Mouse (Mus musculus): Measurements from ENCODE around the gene Sgsm2.

The Sgsm2 gene

DNA sequence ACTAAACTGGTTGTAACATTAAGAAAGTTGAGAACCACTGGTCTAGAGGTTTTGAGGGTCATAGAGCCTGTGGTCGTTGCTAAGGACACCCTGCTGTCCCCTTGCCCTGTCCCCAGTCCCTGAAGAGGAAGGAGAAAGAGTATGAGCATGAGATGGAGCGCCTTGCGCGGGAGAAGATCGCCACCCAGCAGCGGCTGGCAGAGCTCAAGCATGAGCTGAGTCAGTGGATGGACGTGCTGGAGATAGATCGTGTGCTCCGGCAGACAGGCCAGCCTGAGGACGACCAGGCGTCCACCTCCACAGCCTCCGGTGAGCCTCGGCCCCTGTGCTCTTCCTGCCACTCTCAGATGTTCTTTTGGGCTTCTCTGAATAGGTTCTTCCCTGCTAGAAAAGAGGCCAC, 54.8 kb downstream of the Sgsm2 start:
- no peak for DNase-seq (ENCODE audit: low read depth, low spot score)

DNA sequence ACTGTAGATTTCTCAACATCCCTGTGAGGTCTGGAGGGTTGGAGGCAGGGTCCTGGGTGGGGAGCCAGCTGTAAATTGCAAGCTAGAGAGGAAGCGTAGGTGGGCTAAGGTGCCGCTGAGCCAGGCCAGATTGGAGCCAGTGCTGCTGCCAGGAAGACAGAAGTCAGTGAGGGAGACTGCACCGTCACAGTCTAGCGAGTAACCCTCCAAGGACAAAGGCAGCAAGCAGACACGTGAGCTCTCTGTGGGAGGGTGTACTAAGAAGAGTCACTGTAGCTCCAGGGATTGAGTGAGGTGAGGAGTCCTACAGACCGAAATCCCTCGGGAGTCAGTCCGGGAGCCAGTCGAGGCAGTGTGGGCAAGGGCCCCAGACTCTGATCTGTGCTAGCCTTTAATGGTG, 55.5 kb downstream of the Sgsm2 start:
- DNase-seq (ENCODE audit: low read depth, low spot score): no peak

DNA sequence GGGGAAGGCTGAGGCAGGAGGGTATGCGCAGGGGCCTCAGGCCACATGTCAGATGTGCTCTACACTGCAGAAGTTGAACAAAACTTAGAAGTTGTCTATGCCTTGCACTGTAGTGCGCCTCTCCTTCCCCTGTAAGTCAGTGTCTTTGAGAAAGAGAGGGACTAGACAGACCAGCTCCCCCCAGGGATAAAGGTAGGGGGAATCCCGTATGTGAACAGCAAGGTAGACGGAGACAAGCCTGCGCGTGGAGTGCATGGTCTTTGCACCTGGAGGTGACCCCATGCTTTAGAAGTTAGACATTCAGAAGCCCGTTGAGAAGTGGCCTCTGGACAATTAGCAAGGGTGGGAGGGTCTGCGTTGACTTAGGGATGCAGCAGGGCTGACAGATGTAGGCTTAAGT, 56.1 kb downstream of the Sgsm2 start:
- no peak for DNase-seq (ENCODE audit: low read depth, low spot score)

DNA sequence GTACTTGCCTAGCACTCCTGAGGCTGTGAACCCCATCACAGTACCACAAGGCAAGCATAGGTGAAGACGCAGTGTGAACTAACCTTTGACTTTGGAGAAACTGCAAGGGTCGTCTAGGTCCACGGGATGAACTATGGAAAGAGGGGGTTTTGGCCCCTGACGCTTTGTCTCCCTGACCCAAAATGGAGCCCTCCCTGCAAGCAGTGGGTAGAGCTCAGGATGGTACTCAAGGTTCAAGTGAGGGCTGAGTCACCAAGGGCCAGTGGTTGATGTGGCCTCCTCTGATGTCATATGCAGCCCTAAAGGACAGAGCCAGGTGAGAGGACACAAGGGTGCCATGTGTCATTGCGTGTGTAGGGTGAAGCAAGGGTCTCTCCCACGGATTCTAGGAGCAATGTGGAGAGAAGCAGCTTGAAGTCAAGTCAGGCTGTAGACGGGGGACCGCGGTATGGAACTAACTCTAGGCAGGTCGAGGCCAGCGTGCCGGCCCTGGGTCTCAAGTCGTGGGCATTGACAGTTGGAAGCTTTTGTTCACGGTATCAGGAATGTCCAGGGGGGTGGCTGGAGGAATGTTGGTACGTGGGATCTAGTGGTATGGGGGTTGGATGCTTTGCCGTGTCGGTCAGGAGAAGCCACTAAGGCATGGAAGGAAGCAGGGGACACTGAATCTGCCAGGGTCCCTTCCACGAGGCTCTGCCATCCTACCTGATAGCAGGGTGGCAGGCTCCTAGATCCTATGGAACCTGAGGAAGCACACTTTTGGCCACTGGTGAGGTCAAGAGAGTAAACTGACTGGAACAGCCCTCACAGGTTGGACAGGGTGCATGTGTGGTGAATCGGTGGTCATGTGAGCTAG, 56.8 kb downstream of the Sgsm2 start:
- no peak for DNase-seq (ENCODE audit: low read depth, low spot score)

DNA sequence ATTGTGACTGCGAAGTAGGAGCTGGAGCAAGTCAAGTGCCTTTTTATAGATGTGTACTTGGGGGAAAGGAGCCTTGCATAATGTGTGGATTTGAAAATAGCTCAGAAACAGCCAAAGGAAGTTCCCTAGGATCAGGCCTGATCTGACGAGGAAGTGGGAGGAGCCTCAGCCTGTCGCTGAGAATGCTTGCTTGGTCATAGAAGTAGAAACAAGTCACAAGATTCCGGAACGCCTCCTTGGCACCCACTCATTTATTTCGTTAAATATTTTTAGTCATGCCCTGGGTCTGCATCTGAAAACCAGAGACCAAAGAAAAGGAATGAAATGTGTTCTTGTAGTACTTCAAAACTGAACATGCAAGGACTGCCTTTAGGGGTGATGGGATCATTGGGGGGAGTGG, 57.9 kb downstream of the Sgsm2 start:
- no peak for DNase-seq (ENCODE audit: low read depth, low spot score)

DNA sequence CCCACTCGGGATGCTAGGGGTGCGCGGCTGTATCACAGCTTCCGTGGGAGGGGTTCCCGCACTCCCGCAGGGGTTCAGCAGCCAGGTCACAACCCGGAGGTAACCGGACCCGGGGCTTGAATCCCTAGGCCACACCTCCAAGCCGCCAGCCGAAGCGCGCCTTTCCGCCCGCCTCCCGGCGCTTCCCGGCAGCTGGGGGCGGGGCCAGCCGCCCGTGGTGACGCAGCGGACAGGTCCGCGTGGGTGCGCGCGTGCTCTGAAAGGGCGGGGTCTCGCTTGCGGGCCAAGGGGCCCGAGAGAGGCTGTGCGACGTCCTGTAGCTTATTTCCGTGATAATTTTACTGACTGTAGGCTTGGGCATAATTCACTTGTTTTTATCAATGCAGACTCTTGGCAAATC, 58.4 kb downstream of the Sgsm2 start:
- DNase-seq (ENCODE audit: low read depth, low spot score): peak; percentile 83

DNA sequence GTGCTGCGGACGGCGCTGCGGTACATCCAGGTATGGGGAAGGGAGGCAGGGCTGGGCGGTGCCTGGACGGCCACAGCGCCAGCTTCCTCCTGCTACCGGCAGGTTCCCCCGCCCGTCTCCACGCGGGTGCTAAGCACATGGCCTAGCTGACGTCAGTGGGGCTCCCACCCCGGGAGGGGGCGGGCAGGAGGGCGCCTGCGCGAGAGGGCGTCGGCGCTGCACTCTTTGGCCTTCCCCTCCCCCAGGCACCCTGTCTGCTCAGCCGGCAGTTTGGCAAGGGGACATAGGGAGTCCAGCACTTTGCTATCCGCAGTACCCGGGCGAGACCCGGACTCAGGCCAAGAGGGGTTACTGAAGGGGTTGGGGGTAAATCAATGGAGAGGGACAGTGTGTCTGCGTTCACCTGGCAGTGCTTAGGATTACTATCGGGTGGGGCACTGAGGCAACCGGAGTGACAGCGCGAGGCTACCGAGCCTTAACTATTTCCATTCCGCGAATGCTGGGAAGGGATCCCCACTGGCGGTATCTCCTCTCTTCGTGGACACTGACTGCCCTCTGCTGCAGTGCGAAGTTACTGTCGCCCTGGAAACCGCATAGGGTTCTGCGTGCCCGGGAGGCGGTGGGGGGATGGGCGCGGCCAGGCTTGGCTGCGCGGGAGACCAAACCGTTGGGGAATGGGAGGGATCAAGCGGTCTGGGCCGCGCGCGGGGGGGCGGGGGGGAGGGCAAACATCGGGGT, 59.0 kb downstream of the Sgsm2 start:
- DNase-seq (ENCODE audit: low read depth, low spot score): peak; percentile 77

DNA sequence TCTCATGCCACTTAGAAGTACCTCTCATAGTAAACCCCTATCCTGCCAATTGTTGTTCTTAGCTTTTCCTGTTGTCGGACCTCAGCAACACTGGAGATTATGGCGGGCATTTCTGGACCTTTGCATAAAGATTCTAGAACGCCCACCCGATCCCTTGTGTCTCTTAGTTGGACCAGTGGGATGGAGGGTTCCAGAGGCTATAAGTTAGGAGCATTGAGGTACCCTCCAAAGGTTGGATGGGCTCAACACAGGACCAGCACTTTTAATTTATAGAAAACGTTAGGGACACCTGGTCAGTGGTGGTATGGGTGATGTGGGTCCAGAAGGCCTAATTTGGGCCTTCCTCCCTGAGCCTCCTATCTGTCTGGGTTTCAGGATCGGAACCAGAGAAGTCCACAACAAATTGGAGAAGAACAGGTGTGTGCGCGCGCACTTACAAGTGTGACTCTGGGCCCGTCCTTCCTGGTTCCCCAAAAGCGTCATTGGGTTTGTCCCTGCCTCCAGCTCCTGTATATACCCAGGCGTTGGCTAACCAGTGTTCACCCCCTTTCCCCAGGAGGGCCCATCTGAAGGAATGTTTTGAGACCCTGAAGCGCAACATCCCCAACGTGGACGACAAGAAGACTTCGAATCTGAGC, 59.7 kb downstream of the Sgsm2 start:
- DNase-seq (ENCODE audit: low read depth, low spot score): no peak

DNA sequence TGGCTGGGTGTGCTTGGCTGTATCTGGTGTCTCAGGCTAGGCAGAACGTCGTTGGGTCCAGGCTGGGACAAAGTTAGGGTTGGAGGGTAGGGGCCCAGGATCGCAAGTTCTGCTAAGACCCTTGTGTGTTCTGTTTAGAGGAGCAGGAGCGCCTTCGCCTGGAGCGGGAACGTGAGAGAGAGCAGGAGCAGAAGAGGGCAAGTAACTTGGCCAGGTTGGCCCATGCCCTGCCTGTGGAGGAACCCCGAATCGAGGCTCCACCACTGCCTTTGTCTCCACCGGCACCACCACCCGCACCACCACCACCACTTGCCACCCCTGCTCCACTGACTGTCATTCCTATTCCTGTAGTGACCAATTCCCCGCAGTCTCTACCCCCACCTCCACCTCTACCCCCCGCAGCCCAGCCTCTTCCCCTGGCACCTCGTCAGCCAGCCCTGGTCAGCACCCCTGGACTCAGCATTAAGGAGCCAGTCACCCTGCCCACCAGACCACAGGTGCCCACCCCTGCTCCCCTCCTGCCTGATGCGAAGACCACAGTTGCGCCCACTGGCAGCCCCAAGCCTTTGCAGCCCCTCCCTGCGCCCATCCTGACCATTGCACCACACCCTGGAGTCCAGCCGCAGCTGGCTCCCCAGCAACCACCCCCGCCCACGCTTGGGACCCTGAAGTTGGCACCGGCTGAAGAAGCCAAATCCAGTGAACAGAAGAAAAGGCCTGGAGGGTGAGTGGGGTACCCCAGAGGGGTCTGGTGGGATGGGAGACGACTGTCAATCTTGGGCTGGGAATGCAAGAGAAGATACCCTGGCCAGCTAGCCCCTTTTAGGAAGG, 60.4 kb downstream of the Sgsm2 start:
- no peak for DNase-seq (ENCODE audit: low read depth, low spot score)

DNA sequence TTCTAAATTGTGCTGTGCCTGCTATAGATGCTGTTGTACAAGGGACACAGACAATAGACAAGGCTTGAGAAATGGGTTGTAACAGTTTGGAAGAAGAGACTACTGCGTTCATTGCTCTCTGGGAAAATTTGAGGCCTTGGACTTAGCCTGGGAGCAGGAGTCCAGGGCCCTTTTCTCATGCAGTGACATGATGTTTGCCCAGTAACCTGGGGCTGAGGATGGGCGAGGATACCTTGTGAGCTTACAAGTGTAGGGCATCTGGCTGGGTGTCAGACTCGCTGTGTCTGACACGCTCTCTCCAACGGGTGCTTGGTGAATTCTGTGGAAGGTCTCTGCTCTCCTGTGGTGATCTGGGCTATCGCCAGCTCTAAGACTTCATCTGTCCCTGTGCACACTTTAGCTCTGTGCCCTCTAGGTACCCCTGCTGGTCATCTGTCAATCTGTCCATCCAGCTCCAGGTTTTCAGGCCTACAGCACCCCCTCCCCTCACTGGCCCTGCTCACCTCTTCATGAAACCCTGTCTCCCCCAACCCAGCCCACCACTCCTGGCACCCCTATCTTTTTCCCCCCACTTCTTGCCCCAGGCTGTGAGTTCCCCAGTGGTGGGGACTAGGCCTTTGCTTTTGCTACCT, 61.2 kb downstream of the Sgsm2 start:
- DNase-seq (ENCODE audit: low read depth, low spot score): no peak

DNA sequence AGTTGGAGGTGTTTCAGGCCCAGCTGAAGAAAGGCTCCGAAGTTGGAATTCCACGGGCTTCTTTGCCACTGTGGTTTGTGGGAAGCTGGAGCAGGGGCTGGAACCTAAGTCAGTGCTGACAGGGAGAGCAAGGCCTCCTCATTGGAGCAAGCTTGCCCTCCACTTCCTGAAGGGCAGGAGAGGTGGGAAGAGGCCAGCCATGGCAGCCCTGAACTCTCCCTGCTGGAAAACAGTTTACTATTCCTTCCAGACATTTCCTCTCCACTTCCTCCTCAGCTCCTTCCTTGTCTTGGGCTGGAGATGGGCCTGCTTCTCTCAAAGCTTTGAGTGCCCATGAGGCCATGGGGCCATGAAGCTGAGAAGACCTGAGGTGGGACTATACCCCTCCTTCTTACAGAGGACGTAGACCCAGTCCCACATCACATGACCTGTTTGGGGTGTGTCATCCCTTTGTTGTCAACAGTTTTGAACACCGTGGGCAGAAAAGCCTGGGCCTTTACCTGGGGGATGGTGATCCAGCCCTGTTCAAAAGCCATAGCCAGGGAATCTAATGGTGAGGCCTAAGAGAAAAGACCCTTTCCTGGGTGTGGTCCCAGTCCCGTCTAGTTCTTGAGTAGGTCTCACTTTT, 62.1 kb downstream of the Sgsm2 start:
- DNase-seq (ENCODE audit: low read depth, low spot score): no peak

DNA sequence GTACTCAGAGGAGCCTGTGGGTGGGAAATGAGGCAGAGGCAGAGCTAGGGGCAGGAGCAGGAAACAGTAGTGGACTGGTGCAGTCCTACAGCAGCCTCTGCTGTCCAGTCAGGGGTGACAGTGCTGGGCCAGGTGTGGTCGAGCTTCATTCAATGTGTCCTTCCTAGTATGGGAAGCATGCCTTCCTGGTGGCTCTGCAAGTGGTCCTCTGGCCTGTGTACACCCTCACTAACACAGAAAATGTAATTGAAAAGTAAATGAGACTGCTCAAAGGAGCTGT, 62.6 kb downstream of the Sgsm2 start:
- DNase-seq (ENCODE audit: low read depth, low spot score): no peak

DNA sequence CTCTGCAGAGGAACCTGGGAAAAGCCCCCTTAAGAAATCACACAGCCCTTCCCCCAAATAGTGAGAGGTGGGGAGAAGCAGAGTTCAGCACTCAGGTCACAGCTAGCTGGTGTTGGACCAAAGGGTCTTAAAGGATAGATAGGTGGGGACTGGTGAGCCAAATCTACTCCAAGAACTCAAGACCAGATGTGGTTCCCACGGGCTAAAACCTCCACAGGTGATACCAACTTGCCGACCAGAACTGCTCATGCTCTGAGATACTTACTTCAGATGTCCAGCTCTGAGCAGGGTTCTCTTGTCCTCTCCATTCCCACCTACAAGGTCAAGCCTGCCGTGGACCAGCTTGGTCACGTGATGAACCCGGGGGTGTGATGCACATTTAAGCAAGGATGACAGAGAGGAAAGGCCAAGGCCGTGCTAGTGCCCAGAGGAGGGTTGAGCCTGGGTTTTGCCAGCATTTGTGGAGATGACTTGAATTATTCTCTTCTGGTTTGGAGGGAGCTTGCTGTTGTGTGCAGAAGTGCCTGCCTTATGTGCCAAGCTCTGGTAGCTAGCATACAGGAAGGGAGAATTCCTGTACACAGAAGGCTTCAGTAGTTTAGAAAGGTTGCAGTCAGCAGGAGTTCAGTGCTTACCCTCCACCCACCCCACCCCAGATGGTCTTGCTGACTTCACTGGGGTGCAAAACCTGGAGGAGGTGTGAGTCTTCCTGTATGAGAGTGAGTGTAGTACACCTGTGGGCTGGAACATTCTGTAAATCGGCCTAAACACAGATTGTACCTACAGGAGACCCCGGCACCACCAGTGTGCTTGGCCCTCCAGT, 63.1 kb downstream of the Sgsm2 start:
- DNase-seq (ENCODE audit: low read depth, low spot score): no peak

DNA sequence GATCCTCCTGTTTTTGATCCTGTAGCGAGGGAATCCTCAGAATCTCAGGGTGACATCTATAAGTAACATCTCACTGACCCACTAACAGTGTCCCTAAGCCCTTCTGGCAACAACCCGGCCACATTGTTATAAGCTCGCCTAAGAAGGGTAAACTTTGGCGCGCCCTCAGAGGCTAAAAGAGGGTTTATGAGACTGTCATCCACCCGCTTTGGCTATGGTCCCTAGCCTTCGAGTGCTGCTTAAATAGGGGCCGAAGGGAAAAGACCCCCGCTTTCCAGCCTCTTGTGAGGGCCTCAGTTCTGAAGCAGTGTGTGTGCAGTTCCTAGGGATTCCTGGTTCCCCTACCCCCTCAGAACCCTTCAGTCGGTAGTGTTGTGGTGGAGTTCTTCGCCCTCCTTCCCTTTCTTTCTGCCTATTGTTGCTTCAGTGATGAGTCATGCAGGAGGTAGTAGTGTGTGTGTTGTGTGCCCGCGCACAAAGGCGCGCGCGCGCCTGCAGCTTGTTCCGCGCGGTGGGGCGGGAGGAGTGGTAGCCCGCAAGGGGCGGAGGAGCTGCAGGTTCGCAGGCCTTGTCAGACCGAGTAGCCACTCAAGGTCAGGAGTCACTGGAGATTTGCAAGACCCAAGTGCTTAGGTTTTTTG, 64.2 kb downstream of the Sgsm2 start:
- DNase-seq (ENCODE audit: low read depth, low spot score): peak; percentile 39

DNA sequence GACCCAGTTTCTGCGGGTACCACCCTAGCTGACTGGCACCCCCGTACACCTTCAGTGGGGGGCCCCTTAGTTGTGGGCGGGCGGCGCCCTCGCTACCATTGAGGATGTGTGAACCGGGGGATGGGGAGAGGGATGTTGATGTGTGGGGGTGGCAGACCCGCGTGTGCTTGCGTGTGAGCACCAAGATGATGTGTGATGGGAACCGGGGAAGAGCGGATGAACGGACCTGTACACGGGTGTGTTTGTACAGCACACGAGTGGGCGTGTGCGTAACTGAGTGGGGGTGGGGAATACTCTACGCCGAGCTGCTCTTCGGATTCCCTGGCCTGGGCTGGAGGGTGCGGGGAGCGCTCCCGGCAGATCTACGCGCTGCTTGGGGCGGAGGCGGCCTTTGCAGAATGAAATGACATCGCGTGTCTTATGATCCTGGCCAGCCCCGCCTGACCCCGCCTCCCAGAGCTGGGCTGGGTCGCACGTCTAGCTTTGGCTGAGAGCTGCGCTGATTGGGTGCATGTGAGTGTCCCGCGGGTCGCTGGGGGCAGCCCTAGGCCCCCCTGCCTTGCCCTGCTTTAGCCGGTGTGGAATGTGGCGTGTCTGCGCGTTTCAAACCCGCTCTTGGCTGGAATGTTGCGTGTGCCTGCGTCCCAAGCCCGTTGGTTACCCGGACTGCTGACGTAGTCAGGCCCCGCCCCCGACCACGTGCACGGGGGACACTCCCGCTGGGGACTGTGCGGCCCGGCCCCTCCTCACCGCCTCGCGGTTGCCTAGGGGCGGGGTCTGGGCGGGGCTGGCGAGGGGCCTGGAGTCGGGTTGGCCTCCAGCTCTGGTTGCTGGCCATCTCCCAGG, 65.0 kb downstream of the Sgsm2 start:
- DNase-seq (ENCODE audit: low read depth, low spot score): peak; percentile 99

DNA sequence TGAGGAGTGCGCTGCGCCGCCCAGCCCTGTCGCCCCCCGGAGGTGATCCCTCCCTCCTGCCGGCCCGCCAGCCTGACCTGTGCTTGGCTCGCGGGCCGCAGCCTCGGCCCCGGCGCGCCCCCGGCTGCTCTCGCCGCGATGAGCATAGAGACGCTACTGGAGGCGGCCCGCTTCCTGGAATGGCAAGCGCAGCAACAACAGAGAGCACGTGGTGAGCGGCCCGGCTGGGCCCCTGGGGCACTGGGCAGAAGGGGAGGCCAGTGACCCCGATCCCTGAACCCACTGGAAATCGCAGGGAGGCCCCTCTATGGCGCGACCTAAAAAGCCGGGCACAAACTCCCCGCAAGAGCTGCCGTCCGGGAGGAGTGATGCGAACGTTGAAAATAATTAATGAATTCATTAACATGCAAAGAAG, 65.7 kb downstream of the Sgsm2 start:
- DNase-seq (ENCODE audit: low read depth, low spot score): peak; percentile 19

DNA sequence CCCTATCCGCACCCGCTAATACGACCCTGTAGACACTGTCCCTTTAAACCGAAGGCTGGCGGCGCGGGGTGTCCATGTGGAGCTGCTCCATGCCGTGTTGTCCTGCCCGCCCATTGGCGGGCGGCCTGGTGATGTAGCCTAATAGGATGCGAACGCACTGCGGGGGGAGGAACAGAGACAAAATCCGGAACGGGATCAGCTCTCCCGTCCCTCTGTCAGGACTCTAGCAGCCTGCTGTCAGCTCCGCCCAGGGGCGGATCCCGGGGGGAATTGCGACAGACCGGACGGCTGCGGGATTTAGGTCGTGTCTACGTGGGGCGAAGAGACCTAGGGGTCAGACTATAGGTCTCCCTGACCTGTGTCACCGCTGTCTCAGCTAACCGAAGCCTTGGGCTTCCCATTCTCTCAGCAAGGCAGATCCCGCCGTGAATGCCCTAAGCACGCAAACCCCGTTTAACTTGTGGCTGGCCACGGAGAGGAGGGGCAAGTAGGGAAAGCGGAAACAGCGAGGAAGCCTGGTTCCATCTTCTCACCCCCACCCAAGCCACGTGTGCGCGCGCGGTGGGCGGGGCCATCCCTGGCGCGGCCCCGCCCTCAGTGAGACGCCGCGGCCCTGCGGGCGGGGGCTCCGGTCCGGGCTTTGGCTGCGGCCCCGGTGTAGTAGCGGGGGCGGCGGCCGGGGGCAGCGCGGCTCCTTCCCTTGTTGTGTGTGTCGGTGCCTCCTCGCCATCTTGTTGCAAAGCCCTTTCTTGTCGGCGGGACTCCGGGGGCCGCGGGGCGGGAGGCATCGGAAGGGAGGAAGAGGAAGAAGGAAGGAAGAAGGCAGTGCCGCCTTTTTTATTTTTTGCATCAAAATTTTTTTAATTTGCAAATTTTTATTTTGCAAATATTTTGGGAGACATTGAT, 66.4 kb downstream of the Sgsm2 start, which contains the start of gene Mnt:
Gene Mnt (plus strand): TSS at position 665 of the 906 bp plus-strand sequence.
- peak; percentile 95 for DNase-seq (ENCODE audit: low read depth, low spot score)

DNA sequence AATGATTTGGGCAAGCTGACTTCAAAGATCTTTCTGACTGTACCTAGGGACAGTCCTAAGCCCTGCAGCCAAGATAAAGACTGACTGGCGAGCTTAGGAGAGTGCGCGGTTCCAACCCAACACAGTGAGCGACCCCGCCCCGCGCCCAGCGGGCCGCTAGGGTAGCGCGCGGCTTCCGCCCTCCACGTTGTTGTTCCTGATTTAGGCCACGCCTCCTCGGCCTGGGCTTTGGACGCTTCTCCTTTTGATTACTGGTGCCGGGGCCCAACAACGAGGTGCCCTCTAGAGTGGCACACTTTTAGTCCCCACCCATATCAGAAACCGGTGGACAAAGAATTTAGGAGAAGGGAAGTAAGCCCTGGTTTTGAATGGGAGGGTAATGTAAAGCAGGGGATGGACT, 67.0 kb downstream of the Sgsm2 start:
- peak; percentile 76 for DNase-seq (ENCODE audit: low read depth, low spot score)

Measured in embryo, embryonic 11.5 days (tissue).